ENCODE assay signal across 8 mouse cellular contexts in genomic region chrX:53608122-53608813, GRCm38 (mm10). TPM values are rescaled to one million over a fixed set of nuclear protein-coding genes. Genes with fewer than 3 reads are reported as not detected.
DNase-seq lines count a peak whose midpoint lies in the region; ATAC-seq and TF ChIP-seq lines count a peak whose summit lies in the region.

No protein-coding gene starts in this region.

- H3K9ac ChIP-seq in liver, adult 2 months (ENCODE audit: low read depth, low read length) = peak overlapping the region; percentile 5
- H3K9ac ChIP-seq in lung, embryonic 16.5 days (ENCODE audit: low read length) = peak overlapping the region; percentile 71

- H3K4me2 ChIP-seq in lung, embryonic 16.5 days (ENCODE audit: low read depth, low read length) = peak overlapping the region; percentile 49

- TF ChIP-seq POLR2A in liver, adult 2 months (IDR thresholded peaks at IDR 0.05; ENCODE audit: extremely low read depth, insufficient read depth, low read length) = no peak

- H3K9me3 ChIP-seq in lung, embryonic 16.5 days (ENCODE audit: control insufficient read depth, low read length) = no peaks in the 10 kb centered on the region

- no peaks in the 10 kb centered on the region for H3K79me2 ChIP-seq in liver, adult 2 months (ENCODE audit: control insufficient read depth, insufficient read depth, low read length)

- no peak for TF ChIP-seq CTCF in liver, adult 2 months (IDR thresholded peaks at IDR 0.05; ENCODE audit: low read depth, low read length)

- H3K27ac ChIP-seq in liver, adult 2 months (replicated peaks; ENCODE audit: insufficient read depth, low read depth, low read length) = 0 out of 2 replicates have a peak overlapping the region, but pooled peaks have one; percentile 5
- H3K27ac ChIP-seq in lung, embryonic 16.5 days (ENCODE audit: low read length) = no peak overlapping the region

- H3K4me1 ChIP-seq in liver, adult 2 months (ENCODE audit: control insufficient read depth, insufficient read depth, low read length) = no peaks in the 10 kb centered on the region
- no peaks in the 10 kb centered on the region for H3K4me1 ChIP-seq in lung, embryonic 16.5 days (replicated peaks; ENCODE audit: control insufficient read depth, insufficient read depth, low read length)

- no peak for DNase-seq in liver, adult 2 months (ENCODE audit: extremely low read depth, low read depth, low spot score)
- DNase-seq in liver = no peak
- peak; percentile 31 for DNase-seq in cerebellum, adult 11 months
- peak; percentile 5 for DNase-seq in frontal cortex, postnatal 14 days (ENCODE audit: low spot score in 2 of 2)
- DNase-seq in kidney, postnatal 14 days = peak; percentile 3
- peak; percentile 28 to 31 for DNase-seq in right cerebral cortex, postnatal 10 days (ENCODE audit: low spot score in 2 of 2)
- DNase-seq in spleen, postnatal 10 days (ENCODE audit: low spot score in 2 of 2) = no peak

- peak overlapping the region; percentile 44 for H3K4me3 ChIP-seq in liver, adult 2 months (ENCODE audit: insufficient read depth, low read depth, low read length)
- peak overlapping the region; percentile 48 for H3K4me3 ChIP-seq in lung, embryonic 16.5 days (ENCODE audit: low read length)

- no peaks in the 10 kb centered on the region for H3K36me3 ChIP-seq in liver, adult 2 months (ENCODE audit: control insufficient read depth, insufficient read depth, low read length)
- no peaks in the 10 kb centered on the region for H3K36me3 ChIP-seq in lung, embryonic 16.5 days (ENCODE audit: control insufficient read depth, insufficient read depth, low read length)

- WGBS in liver, adult 2 months = 20% methylated on average over 15 of the region's 18 CpGs
- 29% methylated on average over 18 of the region's 18 CpGs for WGBS in lung, embryonic 16.5 days

- H3K27me3 ChIP-seq in liver, adult 2 months (ENCODE audit: control insufficient read depth, insufficient read depth, low read length) = no peaks in the 10 kb centered on the region
- no peaks in the 10 kb centered on the region for H3K27me3 ChIP-seq in lung, embryonic 16.5 days (ENCODE audit: control insufficient read depth, insufficient read depth, low read depth, low read length)

- ATAC-seq in lung, embryonic 16.5 days (ENCODE audit: low read depth) = peak; percentile 43

RNA-seq across cellular contexts. Expression of gene Rtl8c, which starts 0.4 kb away (rescaled TPM):
- total RNA-seq in liver, adult 2 months (2014; rRNA removed) = not detected in 2 replicates
- polyA plus RNA-seq in liver, adult 2 months (2012; rRNA removed) = 1.5 and 2.2 TPM in 2 replicates
- polyA plus RNA-seq in lung, embryonic 16.5 days (2015; fragmentation: Nextera tagmentation; extraction: Ambion mirVana) = 37.7 and 38.0 TPM in 2 replicates

RNA-seq across cellular contexts. Expression of gene Gm14597, which starts 0.5 kb away (rescaled TPM):
- not detected in 2 replicates for total RNA-seq in liver, adult 2 months (2014; rRNA removed)
- polyA plus RNA-seq in liver, adult 2 months (2012; rRNA removed) = not detected in 2 replicates
- polyA plus RNA-seq in lung, embryonic 16.5 days (2015; fragmentation: Nextera tagmentation; extraction: Ambion mirVana) = not detected in 2 replicates

RNA-seq across cellular contexts. Expression of gene Rtl8a, which starts 35.2 kb away (rescaled TPM):
- total RNA-seq in liver, adult 2 months (2014; rRNA removed) = 3.1 and 3.2 TPM in 2 replicates
- 36.8 and 39.2 TPM in 2 replicates for polyA plus RNA-seq in liver, adult 2 months (2012; rRNA removed)
- polyA plus RNA-seq in lung, embryonic 16.5 days (2015; fragmentation: Nextera tagmentation; extraction: Ambion mirVana) = 91.9 and 93.6 TPM in 2 replicates

Comparison
In these comparisons a context has a peak if more than half of its experiments do, and no peak if none do; other contexts are left out.
1. DNase-seq: peak in cerebellum, adult 11 months (single experiment), frontal cortex, postnatal 14 days (2 of 2), kidney, postnatal 14 days (single experiment) and right cerebral cortex, postnatal 10 days (2 of 2); none in liver, adult 2 months (single experiment), liver (single experiment) and spleen, postnatal 10 days (0 of 2).
2. RNA of gene Rtl8c, which starts 0.4 kb away (polyA plus RNA-seq): 37.7 to 38.0 TPM in lung, embryonic 16.5 days; 1.5 to 2.2 TPM in liver, adult 2 months; every median in the first group is over 10 times any median in the second.